Mouse (Mus musculus) R1 (cell line): ENCODE results near the gene Rere.
A peak's percentile ranks its signal among the peaks of the same experiment; 100 is the strongest.
"Not testable (repeated sequence)": the region's sequence is repeated elsewhere in the genome, so short reads cannot be mapped to it uniquely, and the experiment has no call there.

Experiments used
- DNase-seq: peaks from one replicate; pipeline ENCODE4 v3.0.0-alpha.2; 2018; ENCODE audit warnings: low read depth, low spot score

The Rere gene

GRCm38 (mm10) chr4:150581931-150582723, 300.7 kb downstream of the Rere start:
- DNase-seq, result peak; percentile 38

- DNase-seq, result no peak
Measured at GRCm38 (mm10) chr4:150582966-150583776, 301.7 kb downstream of the Rere start.

- no peak for DNase-seq
Measured at GRCm38 (mm10) chr4:150583777-150584135, 302.3 kb downstream of the Rere start.

- DNase-seq, result no peak
Measured at GRCm38 (mm10) chr4:150585800-150586199, 304.4 kb downstream of the Rere start.

- DNase-seq, result no peak
Measured at GRCm38 (mm10) chr4:150586275-150586674, 304.8 kb downstream of the Rere start.

GRCm38 (mm10) chr4:150587597-150588299, 306.3 kb downstream of the Rere start:
- DNase-seq, result no peak

GRCm38 (mm10) chr4:150588300-150588621, 306.8 kb downstream of the Rere start:
- DNase-seq, result no peak

GRCm38 (mm10) chr4:150590621-150591282, 309.3 kb downstream of the Rere start:
- peak; percentile 20 for DNase-seq

GRCm38 (mm10) chr4:150591602-150592001, 310.2 kb downstream of the Rere start:
- peak; percentile 55 for DNase-seq

GRCm38 (mm10) chr4:150592087-150592486, 310.6 kb downstream of the Rere start:
- DNase-seq, result no peak

- DNase-seq, result no peak
Measured at GRCm38 (mm10) chr4:150593473-150594217, 312.2 kb downstream of the Rere start.

- DNase-seq, result no peak
Measured at GRCm38 (mm10) chr4:150594298-150594829, 312.9 kb downstream of the Rere start.

GRCm38 (mm10) chr4:150595071-150595470, 313.6 kb downstream of the Rere start:
- DNase-seq, result no peak

GRCm38 (mm10) chr4:150595991-150596390, 314.5 kb downstream of the Rere start:
- DNase-seq, result no peak

GRCm38 (mm10) chr4:150598686-150599085, 317.2 kb downstream of the Rere start:
- DNase-seq, result no peak

- DNase-seq, result peak; percentile 28
Measured at GRCm38 (mm10) chr4:150599119-150599992, 317.9 kb downstream of the Rere start.

- DNase-seq, result not testable (repeated sequence)
Measured at GRCm38 (mm10) chr4:150600503-150600902, 319.1 kb downstream of the Rere start.

GRCm38 (mm10) chr4:150601489-150601888, 320.0 kb downstream of the Rere start:
- no peak for DNase-seq

- DNase-seq, result no peak
Measured at GRCm38 (mm10) chr4:150603366-150604061, 322.1 kb downstream of the Rere start.
